Mouse (Mus musculus) right cerebral cortex, postnatal 10 days (tissue): ENCODE measurements around the gene Olfr1278.
"Not testable (repeated sequence)": the region's sequence is repeated elsewhere in the genome, so short reads cannot be mapped to it uniquely, and the experiment has no call there.

ENCODE experiments used
- DNase-seq, 2 experiments: peaks; one replicate each; pipeline ENCODE4 v3.0.0; 2021; ENCODE audit warnings: low spot score in 2 of 2

Gene Olfr1278

DNA sequence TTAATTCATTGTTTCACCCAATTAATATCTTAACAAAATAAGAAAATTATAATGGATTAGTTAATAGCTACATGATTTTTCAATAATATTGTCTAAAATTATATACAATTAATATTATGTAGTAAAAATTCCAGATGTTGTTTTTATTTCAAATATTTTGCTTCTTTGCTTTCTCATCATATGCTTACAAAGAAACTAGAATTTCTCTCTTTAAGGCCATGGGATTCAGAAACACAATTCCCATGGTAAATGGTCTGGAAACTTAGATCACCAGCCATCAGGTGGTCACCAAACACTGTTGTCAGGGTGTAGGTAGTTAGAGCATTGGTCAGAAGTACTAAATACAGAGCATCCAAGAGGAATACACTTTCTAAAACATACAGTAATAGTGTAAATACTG, at the start of gene Olfr1278:
Gene Olfr1278 (plus strand): TSS at position 301 of the 400 bp plus-strand sequence.
- no peak for DNase-seq

GRCm38 (mm10) chr2:111254216-111254615, 35.7 kb upstream of the Olfr1278 start, which contains the start of gene Olfr1276:
Olfr1276 (plus strand) TSS chr2:111254516.
- no peak for DNase-seq

DNA sequence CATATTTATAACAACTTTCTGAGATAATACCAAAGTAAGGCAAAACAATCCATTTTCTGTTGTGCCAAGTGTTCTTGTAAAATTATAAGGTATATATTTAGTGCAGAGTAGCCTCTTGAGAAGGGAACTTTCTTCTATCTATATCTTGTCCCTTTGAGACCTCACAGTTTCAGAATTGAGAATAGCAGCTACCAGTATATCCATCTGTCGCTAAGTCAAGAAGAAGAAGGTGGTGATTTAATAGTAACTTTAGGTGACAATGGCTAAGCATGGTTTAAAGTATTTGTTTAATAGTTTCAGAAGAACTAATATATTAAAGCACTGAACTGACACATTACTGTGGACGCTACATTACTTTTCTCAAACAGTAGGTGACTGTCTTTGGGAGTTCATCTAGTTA, 15.9 kb upstream of the Olfr1278 start, which contains the start of gene Olfr1277:
Gene Olfr1277 (minus strand): TSS at position 101 of the 400 bp plus-strand sequence.
- no peak for DNase-seq

- no peak for DNase-seq
Measured at GRCm38 (mm10) chr2:111298541-111298940, 8.6 kb downstream of the Olfr1278 start.

- no peak for DNase-seq
Measured at GRCm38 (mm10) chr2:111300374-111300773, 10.4 kb downstream of the Olfr1278 start, which contains the start of gene Olfr1279. Olfr1279 (plus strand) TSS chr2:111300635.

- no peak for DNase-seq
Measured at GRCm38 (mm10) chr2:111313717-111314116, 23.8 kb downstream of the Olfr1278 start, which contains the start of gene Olfr1280. Olfr1280 (plus strand) TSS chr2:111314017.

- DNase-seq: no peak
Measured at GRCm38 (mm10) chr2:111326220-111326619, 36.3 kb downstream of the Olfr1278 start, which contains the start of gene Olfr1281. Olfr1281 (plus strand) TSS chr2:111326520.

DNA sequence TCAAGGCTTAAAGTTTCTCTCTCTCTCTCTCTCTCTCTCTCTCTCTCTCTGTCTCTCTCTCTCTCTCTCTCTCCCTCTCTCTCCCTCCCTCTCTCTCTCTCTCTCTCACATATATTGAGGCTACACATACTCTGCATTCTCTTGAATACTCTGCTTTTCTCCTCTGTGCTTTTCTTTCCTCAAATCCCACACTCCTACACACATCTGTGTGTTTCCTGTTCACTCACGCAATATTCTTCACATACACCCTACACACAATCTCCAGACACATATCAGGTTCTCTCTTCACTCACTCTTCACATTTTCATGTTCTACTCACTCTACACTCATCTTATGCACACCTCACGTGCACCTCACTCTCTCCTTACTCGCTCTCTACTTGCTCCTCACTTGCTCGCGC, 43.8 kb downstream of the Olfr1278 start:
- DNase-seq: not testable (repeated sequence)

GRCm38 (mm10) chr2:111335976-111336375, 46.0 kb downstream of the Olfr1278 start, which contains the start of gene Olfr1282:
Olfr1282 (minus strand) TSS chr2:111336076.
- no peak for DNase-seq
